Mouse (Mus musculus): ENCODE measurements around the gene Olfr1080.
"Not testable (repeated sequence)": the region's sequence is repeated elsewhere in the genome, so short reads cannot be mapped to it uniquely, and the experiment has no call there.

Gene Olfr1080

GRCm38 (mm10) chr2:86558135-86558534 lies at the start of gene Olfr1080:
Gene Olfr1080 (minus strand): TSS chr2:86558235.
- not testable (repeated sequence) for DNase-seq (ENCODE audit: low spot score in 2 of 2)

- DNase-seq (ENCODE audit: low spot score in 2 of 2): not testable (repeated sequence)
Measured at GRCm38 (mm10) chr2:86598866-86599265, 40.8 kb upstream of the Olfr1080 start, which contains the start of gene Olfr1082. Gene Olfr1082 (minus strand): TSS chr2:86598966.

GRCm38 (mm10) chr2:86542380-86542779 lies 15.7 kb downstream of the Olfr1080 start, which contains the start of gene Olfr1079:
Gene Olfr1079 (minus strand): TSS chr2:86542480.
- DNase-seq (ENCODE audit: low spot score in 2 of 2): no peak

DNA sequence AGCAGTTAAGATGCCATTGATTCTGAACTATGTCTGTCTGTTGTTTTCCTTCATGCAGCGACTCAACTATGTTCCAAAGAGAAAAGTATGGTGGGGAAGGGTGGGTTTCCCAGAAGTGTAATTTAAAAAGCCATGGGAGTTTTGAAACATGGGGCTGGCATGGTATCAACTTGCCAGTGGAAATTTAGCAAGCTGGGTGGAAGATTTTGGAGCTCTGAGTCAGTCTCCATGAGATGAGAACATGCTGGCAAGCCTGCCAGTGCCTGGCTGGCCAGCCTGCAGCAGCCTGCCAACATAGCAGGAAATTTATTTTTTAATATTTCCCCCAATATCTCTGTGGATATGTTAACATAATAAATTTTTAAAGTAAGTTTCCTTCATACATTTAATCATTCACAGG lies 27.0 kb downstream of the Olfr1080 start:
- no peak for DNase-seq (ENCODE audit: low spot score in 2 of 2)

DNA sequence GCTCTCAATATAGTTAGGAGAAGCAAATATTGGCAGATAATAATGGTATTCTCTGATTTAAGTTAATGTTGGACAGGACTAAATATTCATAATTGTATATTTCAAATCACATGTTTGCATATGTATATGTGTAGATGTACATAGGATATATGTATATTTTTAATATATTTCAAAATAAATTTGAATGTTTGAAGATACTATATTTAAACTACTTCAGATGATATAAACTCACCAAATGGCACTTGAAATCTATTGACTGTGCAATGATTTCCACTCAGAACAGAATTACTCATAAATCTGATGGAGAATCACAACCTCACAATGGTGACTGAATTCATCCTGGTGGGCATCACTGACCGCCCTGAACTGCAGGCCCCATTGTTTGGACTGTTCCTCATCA lies 49.9 kb downstream of the Olfr1080 start, which contains the start of gene Olfr1076:
TSS of gene Olfr1076 (plus strand) at position 301 of the 400 bp plus-strand sequence.
- no peak for DNase-seq (ENCODE audit: low spot score in 2 of 2)

Data from spleen, postnatal 10 days (tissue).